Mouse (Mus musculus) cerebellum, adult 2 months (tissue): ENCODE measurements at regions not wholly inside any gene's neighbourhood (a gene's known extent, or its start where the extent isn't known, plus 50 kb on each side); places are given as distances from the start of the nearest gene placed in this dataset.

Experiments
- DNase-seq, 2 experiments: peaks; one replicate each; pipeline ENCODE4 v3.0.0; 2021
- H3K27ac ChIP-seq: fragments of 200-500 bp; 2 replicates; pipeline ENCODE4 v1.5.1; 2012; ENCODE audit warnings: low read length, control low read depth, inconsistent platforms; ENCODE audit not compliant: insufficient read depth
- H3K27me3 ChIP-seq: fragments of 200-500 bp; 2 replicates; pipeline ENCODE4 v1.6.1; 2012; ENCODE audit warnings: inconsistent platforms, mild to moderate bottlenecking, low read length, moderate library complexity; ENCODE audit not compliant: control insufficient read depth, insufficient read depth
- H3K4me1 ChIP-seq: fragments of 200-500 bp; 2 replicates; pipeline ENCODE4 v1.6.1; 2011; ENCODE audit warnings: low read length; ENCODE audit not compliant: control insufficient read depth, insufficient read depth
- H3K4me3 ChIP-seq: fragments of 200-500 bp; replicated peaks from 2 replicates; pipeline ENCODE3; 2011; ENCODE audit warnings: mild to moderate bottlenecking, low read depth, low read length, control low read depth; ENCODE audit not compliant: insufficient read depth
- CTCF ChIP-seq: fragments of 200-500 bp; IDR thresholded peaks from 2 replicates; pipeline ENCODE4 v1.5.1; 2011; ENCODE audit warnings: low read depth, mild to moderate bottlenecking, control low read depth, low read length, moderate library complexity, borderline replicate concordance; ENCODE audit not compliant: insufficient read depth
- POLR2A ChIP-seq: fragments of 200-500 bp; IDR thresholded peaks from 2 replicates; pipeline ENCODE4 v1.6.1; 2011; ENCODE audit warnings: low read length, control low read depth, borderline replicate concordance; ENCODE audit not compliant: insufficient read depth
- WGBS: fragments of 180-500 bp; shearing (Covaris S2); methylation state at CpG from one replicate; pipeline ENCODE4 v1.1.7; 2018; 5-methylcytosine and 5-hydroxymethylcytosine counted together

DNA sequence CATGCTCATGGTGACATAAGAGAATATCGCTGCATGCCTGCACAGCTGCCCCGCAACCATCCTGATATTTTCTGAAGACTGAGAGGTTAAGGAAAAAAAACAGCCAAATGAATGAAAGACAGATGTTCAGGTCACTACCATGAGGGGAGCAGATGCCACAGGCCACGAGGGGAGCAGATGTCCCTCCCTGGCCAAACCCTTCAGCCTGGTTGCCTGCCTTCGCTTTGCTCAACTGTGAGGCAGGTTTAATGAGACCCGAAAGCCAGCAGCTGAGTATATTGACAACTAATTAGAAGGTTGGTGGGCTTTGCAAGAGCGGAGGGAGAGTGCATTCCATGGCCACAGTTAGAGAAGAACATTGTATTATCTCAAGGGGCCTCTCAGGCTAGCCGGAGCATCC, 141.8 kb upstream of the Ubl3 start:
- WGBS: 65% methylated on average over 7 of the region's 7 CpGs
- DNase-seq: no peak
- Histone ChIP-seq H3K4me3 (no peak overlapping the region), H3K27me3 (no peaks in the 10 kb centered on the region; the same call in 1 of the 2 replicates), H3K27ac (no peak overlapping the region), H3K4me1 (no peaks in the 10 kb centered on the region)
- no peak for TF ChIP-seq POLR2A
- TF ChIP-seq CTCF: no peak

DNA sequence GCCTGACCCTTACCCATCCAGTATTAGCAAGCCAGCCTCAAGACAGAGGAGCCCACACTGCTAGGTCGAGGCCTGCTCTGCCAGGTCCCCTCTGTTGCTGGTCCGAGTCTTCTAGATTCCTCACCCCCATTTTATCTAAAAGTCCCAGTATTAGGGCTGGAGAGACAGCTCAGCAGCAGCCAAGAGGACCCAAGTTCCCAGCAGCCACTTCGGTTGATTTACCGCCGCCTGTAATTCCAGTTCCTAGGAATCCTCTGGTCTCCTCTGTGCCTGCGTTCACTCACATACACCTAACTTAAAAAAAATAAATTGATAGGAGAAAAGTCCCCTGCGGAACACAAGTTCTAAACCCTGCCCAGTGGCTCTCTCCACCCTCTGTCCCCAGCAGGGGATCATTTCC, 138.9 kb upstream of the Ubl3 start:
- no peaks in the 10 kb centered on the region for H3K4me1 ChIP-seq
- H3K27me3 ChIP-seq: no peaks in the 10 kb centered on the region; the same call in 1 of the 2 replicates
- WGBS: 77% methylated on average over 7 of the region's 7 CpGs
- H3K4me3 ChIP-seq: no peak overlapping the region
- no peak overlapping the region for H3K27ac ChIP-seq
- no peak for DNase-seq
- TF ChIP-seq POLR2A: no peak
- no peak for TF ChIP-seq CTCF

DNA sequence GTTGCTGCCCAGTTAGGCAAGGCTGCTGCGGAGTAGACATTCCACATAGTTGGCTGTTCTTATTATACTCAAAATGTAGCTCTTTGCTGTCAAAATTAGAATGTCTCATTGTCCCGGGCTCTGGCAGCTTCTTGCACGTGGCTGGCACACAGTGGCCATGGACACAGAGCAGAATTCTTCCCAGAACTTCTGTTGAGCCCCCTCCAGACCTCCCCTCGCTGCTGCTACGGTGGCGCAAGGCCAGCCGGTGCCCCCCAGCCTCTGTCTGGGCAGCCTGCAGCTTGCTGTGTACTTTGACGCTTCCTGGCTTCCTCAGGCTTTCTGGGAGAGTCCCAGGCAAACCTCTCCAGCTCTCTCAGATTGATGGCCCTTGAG, 138.2 kb upstream of the Ubl3 start:
- no peaks in the 10 kb centered on the region for H3K4me1 ChIP-seq
- no peak overlapping the region for H3K4me3 ChIP-seq
- H3K27me3 ChIP-seq: no peaks in the 10 kb centered on the region; the same call in 1 of the 2 replicates
- TF ChIP-seq POLR2A: no peak
- TF ChIP-seq CTCF: no peak
- WGBS: 21% methylated on average over 8 of the region's 8 CpGs
- DNase-seq: peak in 1 of 2 experiments; percentile 1
- no peak overlapping the region for H3K27ac ChIP-seq

DNA sequence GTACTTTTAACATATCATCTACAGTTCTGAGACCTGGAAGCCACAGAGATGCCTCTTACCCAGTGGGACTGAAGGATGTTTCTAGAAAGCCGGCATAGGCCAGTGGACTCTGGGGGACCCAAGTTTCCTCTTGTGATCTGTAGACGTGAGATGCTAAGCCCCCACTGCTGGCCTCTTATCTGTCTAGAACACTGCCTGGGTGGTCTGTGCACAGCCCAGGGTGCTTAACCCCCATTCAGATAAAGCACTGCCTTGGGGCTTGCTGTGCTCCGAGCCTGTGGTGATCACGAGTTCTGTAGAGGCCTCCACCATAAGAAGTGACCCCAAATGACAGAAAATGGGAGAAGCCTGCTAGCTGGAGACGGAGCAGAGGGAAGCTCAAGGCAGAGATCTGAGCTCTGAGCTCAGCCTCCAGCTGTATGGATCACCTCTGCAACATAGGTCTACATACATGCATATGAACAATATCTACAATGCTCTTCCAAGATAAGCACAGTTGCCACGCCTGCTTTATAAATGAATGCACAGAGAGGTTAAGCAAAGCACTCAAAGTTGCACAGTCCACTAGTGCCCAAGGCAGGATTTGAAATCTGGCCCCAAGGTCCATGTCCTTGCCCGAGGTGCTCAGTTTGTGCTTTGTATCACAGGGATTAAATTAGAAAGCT, 137.7 kb upstream of the Ubl3 start:
- DNase-seq: no peak
- no peaks in the 10 kb centered on the region; the same call in 1 of the 2 replicates for H3K27me3 ChIP-seq
- H3K27ac ChIP-seq: no peak overlapping the region
- WGBS: 71% methylated on average over 7 of the region's 7 CpGs
- TF ChIP-seq CTCF (no peak), POLR2A (no peak)
- H3K4me1 ChIP-seq: no peaks in the 10 kb centered on the region
- no peak overlapping the region for H3K4me3 ChIP-seq

DNA sequence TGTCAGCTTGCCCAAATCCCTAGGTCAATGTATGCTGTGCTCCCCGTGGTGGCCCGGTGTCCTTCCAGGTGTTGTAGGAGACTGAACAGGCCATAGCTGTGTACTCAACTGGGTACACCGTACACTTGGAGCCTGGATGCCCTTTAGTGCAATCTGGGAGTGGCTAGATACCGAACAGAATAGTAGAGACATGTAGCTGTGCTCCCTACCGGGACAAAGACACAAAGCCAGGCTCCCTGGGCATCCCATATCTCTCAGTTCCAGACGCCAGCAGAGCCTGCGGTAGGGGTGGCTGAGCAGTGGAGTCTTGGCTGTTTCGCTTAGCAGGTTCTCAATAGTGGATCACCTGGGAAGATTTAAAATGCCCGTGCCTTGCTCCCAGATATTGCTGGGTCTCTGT, 136.7 kb upstream of the Ubl3 start:
- Histone ChIP-seq H3K27me3 (no peaks in the 10 kb centered on the region; the same call in 1 of the 2 replicates), H3K4me1 (no peaks in the 10 kb centered on the region), H3K27ac (no peak overlapping the region), H3K4me3 (no peak overlapping the region)
- 71% methylated on average over 9 of the region's 9 CpGs for WGBS
- TF ChIP-seq CTCF (no peak), POLR2A (no peak)
- no peak for DNase-seq

DNA sequence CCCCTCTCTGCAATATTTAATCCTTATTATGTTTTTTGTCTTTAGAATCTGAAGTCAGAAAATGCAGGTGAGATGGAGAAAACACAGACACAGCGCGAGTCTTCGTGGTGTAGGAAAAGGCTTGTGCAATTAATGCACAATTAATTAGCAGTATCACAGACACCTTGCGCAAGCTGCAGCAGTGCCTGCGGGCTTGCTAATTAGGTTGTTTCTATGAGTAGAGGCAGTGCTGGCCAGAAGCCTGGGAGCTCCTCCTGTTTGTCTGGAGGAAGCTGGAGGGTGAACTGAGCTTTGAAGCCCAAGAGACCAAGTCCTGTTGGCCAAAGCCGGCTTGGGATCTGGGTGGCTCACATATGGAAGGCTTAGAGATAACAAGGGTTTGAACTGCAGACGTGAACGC, 135.9 kb upstream of the Ubl3 start:
- Histone ChIP-seq H3K4me1 (no peaks in the 10 kb centered on the region), H3K4me3 (no peak overlapping the region), H3K27ac (no peak overlapping the region), H3K27me3 (no peaks in the 10 kb centered on the region; the same call in 1 of the 2 replicates)
- no peak for TF ChIP-seq POLR2A
- no peak for TF ChIP-seq CTCF
- DNase-seq: peak in 1 of 2 experiments; percentile 14
- 20% methylated on average over 8 of the region's 8 CpGs for WGBS

DNA sequence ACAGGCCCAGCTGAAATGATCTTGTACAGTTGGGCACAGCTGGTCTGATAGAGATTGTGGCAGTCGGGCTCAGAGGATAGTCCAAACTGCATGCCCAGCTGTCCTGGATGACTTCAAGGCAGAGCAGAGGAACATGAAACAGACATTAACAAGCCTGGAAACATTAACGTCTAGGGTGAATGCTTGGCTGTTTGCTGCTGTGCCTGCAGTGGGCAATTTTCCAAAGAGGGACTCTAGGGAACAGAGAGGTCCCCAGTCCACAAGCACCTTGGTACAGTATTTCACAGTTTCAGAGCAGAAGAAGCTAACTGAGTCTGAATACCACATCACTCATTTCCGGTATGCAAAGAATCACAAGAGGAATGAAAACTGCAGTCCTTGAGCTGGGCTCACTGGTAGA, 135.2 kb upstream of the Ubl3 start:
- H3K27me3 ChIP-seq: no peaks in the 10 kb centered on the region; the same call in 1 of the 2 replicates
- no peak overlapping the region for H3K27ac ChIP-seq
- H3K4me1 ChIP-seq: no peaks in the 10 kb centered on the region
- TF ChIP-seq POLR2A: no peak
- no peak for TF ChIP-seq CTCF
- WGBS: 52% methylated on average over 3 of the region's 3 CpGs
- no peak overlapping the region for H3K4me3 ChIP-seq
- DNase-seq: no peak

DNA sequence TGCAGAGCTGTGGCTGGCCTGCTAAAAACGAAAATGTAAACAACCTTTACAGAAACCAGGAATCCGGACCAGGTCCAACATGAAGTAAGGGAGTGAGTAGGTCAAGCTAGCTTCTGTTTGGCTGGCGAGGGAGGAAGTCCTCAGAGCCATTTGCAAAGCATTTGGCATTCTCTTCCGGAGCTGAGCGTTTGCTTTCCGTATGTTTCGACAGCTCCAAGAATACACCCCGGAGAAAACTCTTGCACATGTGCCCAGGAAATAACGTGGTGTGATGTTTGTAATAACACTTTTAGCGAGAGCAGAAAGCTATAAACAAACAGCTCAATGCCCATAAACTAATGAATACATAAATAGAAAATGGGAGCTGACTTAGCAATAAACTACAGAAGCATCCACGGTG, 131.6 kb upstream of the Ubl3 start:
- TF ChIP-seq CTCF (no peak), POLR2A (no peak)
- 27% methylated on average over 11 of the region's 11 CpGs for WGBS
- Histone ChIP-seq H3K4me3 (no peak overlapping the region), H3K27ac (no peak overlapping the region), H3K27me3 (no peaks in the 10 kb centered on the region), H3K4me1 (no peaks in the 10 kb centered on the region)
- no peak for DNase-seq
